Mouse (Mus musculus) gastrocnemius, adult 2 months (tissue): Measurements from ENCODE around the gene Hdac7. TPM values are rescaled to one million over a fixed set of nuclear protein-coding genes. Genes with fewer than 3 reads are reported as not detected.

Source experiments
- DNase-seq: peaks from one replicate; pipeline ENCODE4 v3.0.0; 2022
- H3K27ac ChIP-seq: fragments of 200-600 bp; 2 replicates; pipeline ENCODE4 v1.8.1; 2022; ENCODE audit warnings: mild to moderate bottlenecking
- H3K4me3 ChIP-seq: fragments of 200-600 bp; 2 replicates; pipeline ENCODE4 v1.8.1; 2022; ENCODE audit warnings: mild to moderate bottlenecking, moderate library complexity
- CTCF ChIP-seq: fragments of 200-600 bp; IDR thresholded peaks from 2 replicates; pipeline ENCODE4 v1.8.1; 2022; ENCODE audit warnings: antibody characterized with exemption, mild to moderate bottlenecking, moderate library complexity
- intact Hi-C: fragments of 180-260 bp; cut with DNase I; formaldehyde crosslinking; loops from one replicate; pipeline ENCODE4 v1.15.1; 2025
- total RNA-seq, 2 experiments: library from RNA; stranded (reverse); gene quantifications; 2 replicates each; pipeline ENCODE4 v1.2.3; 2021

The Hdac7 gene
- total RNA-seq, 2 experiments from 2014 or later = 10.2 to 11.6 TPM

DNA sequence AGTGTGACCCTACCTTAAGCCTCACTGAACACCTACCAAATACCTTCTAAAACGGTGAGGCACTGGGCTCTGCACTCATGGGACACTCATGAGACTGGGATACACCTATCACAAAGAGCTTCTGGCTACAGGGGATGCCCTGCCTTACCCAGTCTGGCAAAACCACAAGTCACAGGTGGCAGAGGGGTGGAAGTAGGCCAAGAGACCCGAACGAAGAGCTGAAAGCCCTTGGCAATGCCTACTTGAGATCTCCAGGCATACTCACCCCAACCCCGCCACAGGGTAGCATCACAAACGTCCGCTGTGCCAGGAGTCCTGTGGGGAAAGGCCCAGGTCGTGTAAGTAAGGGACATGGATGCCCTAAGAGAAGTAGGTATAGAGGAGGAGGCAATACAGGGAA is 42.5 kb downstream of the Hdac7 start:
- TF ChIP-seq CTCF = no peak
- Histone ChIP-seq H3K4me3 (no peak overlapping the region), H3K27ac (no peak overlapping the region)
- no peak for DNase-seq
- intact Hi-C loops = no loop called here

DNA sequence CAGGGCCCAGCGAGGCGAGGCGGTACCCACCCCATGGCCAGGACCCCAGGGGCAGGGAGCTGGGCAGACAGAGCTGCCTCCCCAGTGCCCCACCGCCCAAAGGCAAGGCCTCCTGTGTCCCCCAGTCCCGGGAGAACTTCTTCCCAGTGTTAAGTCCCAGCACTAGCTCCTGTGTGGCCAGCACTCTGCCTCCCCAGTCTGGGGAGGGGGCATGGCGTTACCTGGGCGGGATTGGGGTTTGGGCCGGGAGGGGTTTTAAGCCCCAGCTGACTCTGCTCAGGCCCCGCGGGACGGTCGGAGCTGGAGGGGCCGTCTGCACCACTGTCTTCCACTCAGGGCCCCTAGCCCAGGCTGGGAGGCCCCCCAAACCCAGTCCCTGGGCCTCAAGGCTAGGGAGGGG is 43.4 kb downstream of the Hdac7 start:
- Histone ChIP-seq H3K4me3 (no peak overlapping the region), H3K27ac (no peak overlapping the region)
- no peak for TF ChIP-seq CTCF
- DNase-seq = no peak
- intact Hi-C loops = no loop called here

DNA sequence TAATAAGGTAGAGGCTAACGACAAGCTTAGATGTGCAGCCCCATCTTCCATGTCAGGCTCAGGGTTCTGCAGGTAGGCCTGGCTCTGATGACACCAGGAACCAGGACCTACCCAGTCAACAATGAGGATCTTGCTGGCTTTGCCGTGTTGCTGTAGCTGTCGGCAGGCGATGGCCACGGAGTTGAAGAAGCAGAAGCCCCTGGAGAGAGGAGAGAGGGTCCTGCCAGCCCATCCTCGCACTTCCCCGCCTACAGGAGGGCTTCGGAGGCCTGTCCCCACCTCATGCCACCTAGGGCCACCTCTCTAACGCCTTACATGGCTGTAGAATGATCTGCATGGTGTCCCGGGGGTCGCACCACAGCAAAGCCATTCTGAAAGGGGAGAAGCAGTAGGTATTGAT is 44.9 kb downstream of the Hdac7 start:
- TF ChIP-seq CTCF = no peak
- H3K27ac ChIP-seq = no peak overlapping the region

DNA sequence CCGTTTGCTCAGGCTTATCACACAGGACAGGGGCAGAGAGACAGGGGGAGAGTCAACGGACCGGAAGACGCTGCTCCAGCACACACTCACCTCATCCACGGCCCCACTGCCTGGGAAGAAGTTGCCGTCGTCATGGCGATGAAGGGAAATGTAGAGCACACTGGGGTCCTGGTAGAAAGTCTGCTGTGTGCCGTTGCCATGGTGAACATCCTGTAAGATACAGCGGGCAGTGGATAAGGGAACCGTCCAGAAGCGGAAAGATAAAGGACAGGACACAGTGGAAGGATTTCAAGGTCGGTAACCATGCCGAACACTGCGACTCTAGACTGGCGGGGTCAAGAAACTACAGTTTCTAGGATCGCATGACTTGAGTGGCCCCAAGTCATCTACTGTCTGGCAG is 46.2 kb downstream of the Hdac7 start:
- intact Hi-C loops = no loop called here
- Histone ChIP-seq H3K4me3 (no peak overlapping the region), H3K27ac (no peak overlapping the region)
- no peak for TF ChIP-seq CTCF
- DNase-seq = no peak

More for the DNA sequence above, 44.9 kb downstream of the Hdac7 start:
- no peak overlapping the region for H3K4me3 ChIP-seq
- no peak for DNase-seq
- intact Hi-C loops = no loop called here

DNA sequence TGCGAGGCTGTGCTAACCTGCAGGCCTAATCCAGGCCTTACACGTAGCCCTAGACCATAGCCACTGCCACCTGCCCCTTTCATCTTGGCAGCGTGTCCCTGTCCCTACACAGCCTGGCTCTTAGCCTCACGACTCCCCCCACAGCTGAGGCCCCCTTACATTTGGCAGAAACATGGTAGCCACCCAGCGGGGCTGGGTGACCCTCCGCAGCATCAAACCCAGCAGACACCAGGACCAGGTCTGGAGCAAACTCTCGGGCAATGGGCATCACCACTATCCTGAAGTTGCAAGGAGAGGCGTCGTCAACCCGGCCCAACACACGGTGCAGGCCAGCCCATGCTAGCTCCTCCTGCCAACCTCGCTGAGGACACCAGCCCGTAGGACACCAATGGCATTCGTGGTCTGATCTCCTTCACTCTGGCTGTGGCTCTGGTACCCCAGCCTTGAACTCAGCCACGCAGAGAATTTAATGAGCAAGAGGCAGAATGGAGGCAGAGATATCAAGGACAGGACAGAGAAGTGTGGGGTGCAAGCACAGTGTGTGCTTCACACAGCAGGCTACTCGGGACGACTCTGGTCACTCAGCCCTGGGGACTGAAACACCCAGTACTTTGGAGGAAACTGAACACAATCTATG is 47.5 kb downstream of the Hdac7 start:
- Histone ChIP-seq H3K4me3 (no peak overlapping the region), H3K27ac (no peak overlapping the region)
- intact Hi-C loops = no loop called here
- no peak for TF ChIP-seq CTCF
- DNase-seq = no peak

DNA sequence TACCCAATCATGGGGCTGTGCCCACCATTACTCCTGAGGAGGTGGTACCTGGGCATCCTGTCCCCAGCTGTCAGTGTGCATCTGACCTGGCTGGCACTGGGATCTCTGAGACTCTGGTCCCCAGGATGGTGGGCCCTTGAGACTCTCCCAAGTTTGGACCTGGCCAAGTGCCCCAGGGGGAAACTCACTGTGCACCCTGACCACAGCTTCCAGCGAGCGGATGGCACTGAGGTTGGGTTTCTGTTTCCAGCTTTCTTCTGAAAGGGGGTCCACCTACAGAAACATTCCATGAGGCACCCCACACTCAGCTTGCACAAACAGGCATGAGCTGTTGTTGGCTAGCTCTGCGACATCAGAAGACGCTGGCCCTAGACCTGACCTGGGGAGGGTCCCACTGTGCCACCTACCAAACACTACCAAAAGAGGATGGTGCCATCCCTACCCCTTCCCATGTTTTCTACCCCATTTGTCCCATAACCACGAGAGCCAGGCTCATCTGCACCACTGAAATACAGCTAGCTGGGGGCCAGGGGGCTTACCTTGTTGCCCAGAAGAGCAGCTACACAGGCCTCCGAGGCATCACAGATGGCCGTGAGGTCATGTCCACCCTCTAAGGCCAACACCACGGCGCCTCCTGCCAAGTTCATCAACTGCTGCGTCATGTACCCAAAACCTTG is 48.6 kb downstream of the Hdac7 start:
- Histone ChIP-seq H3K27ac (no peak overlapping the region), H3K4me3 (no peak overlapping the region)
- intact Hi-C loops = no loop called here
- DNase-seq = no peak
- no peak for TF ChIP-seq CTCF

DNA sequence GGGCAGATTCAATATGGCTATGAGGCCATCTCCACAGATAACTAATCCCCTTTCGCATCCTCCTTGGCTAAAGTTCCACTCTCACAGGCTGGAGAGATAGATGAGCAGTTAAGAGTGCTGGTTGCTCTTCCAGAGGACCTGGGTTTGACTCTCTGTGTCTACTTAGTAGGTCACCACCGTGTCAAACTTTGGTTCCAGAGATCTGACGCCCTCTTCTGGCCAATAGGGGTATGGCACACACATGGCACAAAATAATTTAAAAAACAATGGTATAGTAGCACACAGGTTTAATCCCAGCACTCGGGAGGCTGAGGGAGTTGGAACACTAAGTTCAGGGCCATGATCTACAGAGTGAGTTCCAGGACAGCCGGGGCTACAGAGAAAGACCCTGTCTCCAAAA is 50.0 kb downstream of the Hdac7 start:
- Histone ChIP-seq H3K4me3 (no peak overlapping the region), H3K27ac (no peak overlapping the region)
- DNase-seq = no peak
- intact Hi-C loops = no loop called here
- TF ChIP-seq CTCF = peak; percentile 53

DNA sequence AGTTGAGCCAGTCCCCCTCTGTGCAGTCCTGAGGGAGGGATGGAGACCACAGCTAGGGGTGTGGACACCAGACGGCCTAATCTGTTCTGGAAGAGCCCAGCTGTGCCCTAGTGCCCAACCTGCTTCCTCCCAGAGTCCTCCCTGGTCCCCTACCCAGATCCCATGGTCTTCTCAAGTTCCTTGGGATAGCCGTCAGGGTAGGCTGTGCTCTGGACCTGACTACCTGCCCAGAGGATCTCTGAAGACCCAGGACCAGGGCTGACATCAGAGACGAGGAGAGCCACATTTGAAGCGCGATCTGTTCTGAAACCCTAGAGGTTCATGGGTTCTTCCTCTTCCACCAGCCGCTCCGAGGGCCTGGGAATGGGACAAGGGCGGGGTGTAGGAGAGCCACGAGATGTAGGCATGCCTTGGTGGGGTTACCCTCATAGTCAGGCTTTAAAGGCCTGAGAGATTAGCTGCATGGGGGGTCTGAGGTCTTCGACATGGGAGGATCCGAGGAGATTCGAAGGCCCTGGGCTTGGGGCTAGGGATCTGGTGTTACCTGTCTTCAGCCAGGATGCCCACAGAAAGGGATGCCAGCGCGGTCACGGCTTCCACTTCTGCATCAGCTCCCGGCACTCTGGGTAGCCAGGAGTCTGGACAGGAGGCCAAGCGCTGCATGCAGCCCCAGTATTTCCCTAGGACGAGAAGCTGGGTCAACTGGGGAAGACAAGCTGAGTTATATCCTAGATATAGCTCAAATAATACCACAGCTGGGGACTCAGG is 50.7 kb downstream of the Hdac7 start:
- no peak for TF ChIP-seq CTCF
- intact Hi-C loops = no loop called here
- no peak for DNase-seq
- no peak overlapping the region for H3K4me3 ChIP-seq
- no peak overlapping the region for H3K27ac ChIP-seq

DNA sequence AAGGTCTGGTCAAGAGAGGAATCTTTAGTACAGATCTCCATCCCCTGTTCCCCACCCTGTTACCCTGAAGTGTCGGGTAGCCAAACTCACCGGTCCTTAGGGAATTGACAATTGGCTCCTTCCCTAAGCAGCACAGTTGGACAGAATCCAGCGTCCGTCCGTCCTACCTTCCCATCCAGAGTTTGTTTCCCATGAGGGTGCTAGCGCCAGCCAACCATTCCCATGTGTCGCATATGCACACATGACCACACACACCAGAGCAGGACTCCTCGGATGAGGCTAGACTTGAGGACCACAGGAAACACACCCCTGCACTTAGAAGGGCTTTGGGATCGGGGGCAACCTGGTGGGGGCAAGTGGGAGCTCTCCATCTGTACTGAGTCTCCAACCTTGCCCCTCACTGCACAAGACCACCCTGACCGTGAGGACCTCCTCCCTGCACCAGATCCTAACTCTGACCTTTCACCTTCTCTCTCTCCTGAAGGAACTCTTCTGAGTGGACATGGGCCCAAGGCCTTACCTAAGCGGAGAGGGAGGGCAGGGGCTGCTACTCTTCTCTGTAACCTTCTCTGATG is 53.1 kb downstream of the Hdac7 start:
- intact Hi-C loops = no loop called here
- no peak overlapping the region for H3K4me3 ChIP-seq
- DNase-seq = no peak
- TF ChIP-seq CTCF = no peak
- H3K27ac ChIP-seq = peak overlapping the region; percentile 20; the same call in 1 of the 2 replicates

DNA sequence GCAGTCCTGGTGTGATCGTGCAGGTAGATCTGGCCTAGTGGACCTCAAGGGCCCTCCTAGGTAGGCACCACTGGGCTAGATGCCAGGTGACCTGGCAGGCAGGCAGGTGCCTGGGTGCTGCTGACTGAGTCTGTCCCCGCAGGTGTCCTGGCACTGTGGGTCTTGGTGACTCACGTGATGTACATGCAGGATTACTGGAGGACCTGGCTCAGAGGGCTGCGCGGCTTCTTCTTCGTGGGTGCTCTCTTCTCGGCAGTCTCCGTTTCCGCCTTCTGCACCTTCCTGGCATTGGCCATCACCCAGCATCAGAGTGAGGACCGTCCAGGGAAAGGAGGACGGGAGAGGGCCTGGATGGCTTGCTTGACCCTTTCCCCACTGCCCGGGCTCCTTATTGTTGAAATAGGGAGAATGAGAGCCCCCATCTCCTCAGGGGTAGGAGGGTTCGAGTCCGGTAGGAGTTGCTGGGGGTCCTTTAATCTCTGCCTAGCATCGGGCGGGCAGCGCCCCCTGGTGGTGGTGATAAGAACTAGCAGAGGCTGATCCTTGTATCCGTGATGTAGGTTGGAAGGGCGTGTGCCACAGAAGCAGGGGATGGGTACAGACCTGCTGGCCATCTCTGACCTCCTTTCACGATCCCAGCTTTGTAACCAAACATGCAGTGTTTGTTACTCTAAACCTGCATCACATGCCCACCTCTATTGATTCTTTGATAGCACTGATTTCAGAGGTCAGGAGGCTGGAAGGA is 54.4 kb downstream of the Hdac7 start:
- Histone ChIP-seq H3K27ac (peak overlapping the region; percentile 93), H3K4me3 (no peak overlapping the region)
- intact Hi-C loops = no loop called here
- DNase-seq = peak; percentile 72
- TF ChIP-seq CTCF = peak; percentile 92; the same call in 1 of the 2 replicates

DNA sequence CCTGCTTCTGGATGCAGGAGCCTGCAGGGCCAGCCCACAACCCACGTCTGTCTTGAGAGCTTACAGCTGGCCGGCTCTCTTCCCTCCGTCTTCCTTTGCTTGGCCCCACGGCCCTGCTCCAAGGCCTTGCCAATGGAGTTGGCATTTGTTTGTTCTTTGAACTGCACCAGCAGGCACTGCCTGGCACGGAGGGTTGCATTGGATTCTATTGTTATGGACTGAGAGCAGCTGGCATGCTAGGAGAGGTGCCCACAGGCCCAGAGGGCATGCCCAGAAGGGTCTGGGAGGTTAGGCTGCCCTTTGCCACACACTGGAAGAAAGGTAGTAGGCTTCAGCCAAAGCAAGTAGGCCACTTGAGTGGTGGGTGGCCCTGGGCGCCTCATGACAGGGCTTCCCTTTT is 55.5 kb downstream of the Hdac7 start:
- TF ChIP-seq CTCF = no peak
- H3K27ac ChIP-seq = peak overlapping the region; percentile 93
- peak; percentile 42 for DNase-seq
- no peak overlapping the region for H3K4me3 ChIP-seq
- intact Hi-C loops = no loop called here
